Mouse (Mus musculus): ENCODE measurements around the gene Ski. TPM values are rescaled to one million over a fixed set of nuclear protein-coding genes. Genes with fewer than 3 reads are reported as not detected.
A peak's percentile ranks its signal among the peaks of the same experiment; 100 is the strongest.

The Ski gene
- polyA plus RNA-seq, 1 experiment from 2014 or later = 13.3 TPM

DNA sequence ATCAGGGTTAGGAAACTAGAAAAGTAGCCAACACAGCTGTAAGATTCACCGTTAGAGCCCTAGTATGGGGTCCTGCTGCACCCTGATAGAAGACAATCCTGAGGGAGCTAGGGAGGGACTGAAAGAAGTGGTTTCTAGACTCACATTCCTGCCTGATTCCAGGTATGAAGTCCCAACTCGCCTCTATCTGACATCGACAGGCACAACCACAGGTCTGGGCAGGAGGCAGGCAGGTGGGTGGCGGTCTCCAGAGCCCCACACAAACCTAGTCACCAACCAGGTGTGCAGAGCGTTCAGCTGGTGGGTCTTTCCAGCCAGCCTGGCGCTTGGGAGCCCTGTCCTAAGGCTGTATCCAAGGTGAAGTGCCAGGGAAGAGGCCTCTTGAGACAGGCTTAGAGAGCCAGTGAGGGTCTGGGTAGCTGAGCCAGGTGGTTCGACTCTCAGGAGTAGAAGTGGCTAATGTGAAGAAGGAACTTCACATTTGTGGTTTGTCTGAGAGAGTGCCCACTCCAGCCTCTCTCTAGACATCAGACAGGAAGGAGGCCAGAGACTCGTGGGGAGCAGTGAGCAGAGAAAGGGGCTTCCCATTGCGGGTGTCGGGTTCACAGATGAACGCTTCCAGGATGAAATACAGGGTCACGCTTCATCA is 14.5 kb upstream of the Ski start:
- no peaks in the 10 kb centered on the region for H3K36me3 ChIP-seq (ENCODE audit: control insufficient read depth, insufficient read depth)
- H3K27ac ChIP-seq (ENCODE audit: low read depth, low read length) = peak overlapping the region; percentile 96; the same call in 1 of the 2 replicates
- H3K4me2 ChIP-seq (replicated peaks; ENCODE audit: low read depth) = no peak overlapping the region
- no peak overlapping the region for H3K4me3 ChIP-seq (ENCODE audit: low read depth, low read length)
- WGBS = 85% methylated on average over 12 of the region's 12 CpGs
- no peak for TF ChIP-seq CTCF (IDR thresholded peaks at IDR 0.05; ENCODE audit: low read depth)
- no peak for ATAC-seq
- peaks cover 27% of the 10 kb centered on the region for H3K4me1 ChIP-seq (replicated peaks; ENCODE audit: control insufficient read depth, insufficient read depth, low read length)
- H3K27me3 ChIP-seq (replicated peaks; ENCODE audit: control insufficient read depth, insufficient read depth, low read length) = no peaks in the 10 kb centered on the region
- H3K9ac ChIP-seq (ENCODE audit: low read depth, low read length) = no peak overlapping the region
- no peaks in the 10 kb centered on the region for H3K9me3 ChIP-seq (ENCODE audit: control insufficient read depth)

DNA sequence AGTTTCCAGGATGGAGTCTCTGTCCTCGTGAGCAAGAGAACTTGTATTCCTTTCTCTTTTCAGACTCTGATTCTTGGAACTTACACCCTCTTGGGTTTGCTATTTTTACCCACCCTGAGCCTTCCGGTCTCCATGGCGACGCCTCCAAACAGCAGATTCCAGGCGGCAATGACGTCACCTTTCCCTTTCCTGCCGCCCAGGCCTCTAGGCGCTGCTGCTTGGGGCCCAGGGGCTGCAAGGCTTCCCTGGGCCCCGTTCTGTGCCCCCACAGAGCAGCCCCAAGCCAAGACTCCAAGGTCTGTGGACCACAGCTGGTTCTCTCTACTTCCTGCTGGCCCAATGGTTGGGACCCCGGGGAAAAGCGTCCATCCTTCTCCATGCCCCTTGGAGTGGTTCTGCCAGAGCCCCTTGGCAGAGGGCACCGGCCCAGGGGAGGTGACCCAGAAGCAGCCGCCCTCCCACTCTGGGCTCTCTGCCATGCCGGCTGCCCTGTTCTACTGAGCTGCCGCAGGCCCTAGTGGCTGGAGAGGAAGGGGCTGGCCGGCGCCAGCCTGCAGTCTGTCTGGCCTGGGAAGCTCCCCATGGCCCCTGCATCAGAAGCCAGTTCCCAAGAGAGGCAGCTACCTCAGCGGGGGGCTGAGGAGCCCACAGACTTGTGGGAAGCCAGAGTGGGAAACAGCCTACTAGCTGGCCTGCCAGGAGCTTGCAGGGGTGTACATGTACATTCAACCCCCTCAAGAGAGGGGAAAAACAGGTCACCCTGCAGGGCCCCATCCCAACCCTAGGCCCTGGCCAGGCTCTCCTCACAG is 13.1 kb upstream of the Ski start:
- 20% methylated on average over 18 of the region's 18 CpGs for WGBS
- peak; percentile 29 for TF ChIP-seq CTCF (IDR thresholded peaks at IDR 0.05; ENCODE audit: low read depth)
- ATAC-seq = peak; percentile 78
- peak overlapping the region; percentile 40 for H3K9ac ChIP-seq (ENCODE audit: low read depth, low read length)
- peak overlapping the region; percentile 52 for H3K4me2 ChIP-seq (replicated peaks; ENCODE audit: low read depth)
- H3K4me3 ChIP-seq (ENCODE audit: low read depth, low read length) = no peak overlapping the region
- H3K27ac ChIP-seq (ENCODE audit: low read depth, low read length) = peak overlapping the region; percentile 96
- H3K9me3 ChIP-seq (ENCODE audit: control insufficient read depth) = no peaks in the 10 kb centered on the region
- H3K27me3 ChIP-seq (replicated peaks; ENCODE audit: control insufficient read depth, insufficient read depth, low read length) = no peaks in the 10 kb centered on the region
- peaks cover 27% of the 10 kb centered on the region for H3K4me1 ChIP-seq (replicated peaks; ENCODE audit: control insufficient read depth, insufficient read depth, low read length)
- no peaks in the 10 kb centered on the region for H3K36me3 ChIP-seq (ENCODE audit: control insufficient read depth, insufficient read depth)

DNA sequence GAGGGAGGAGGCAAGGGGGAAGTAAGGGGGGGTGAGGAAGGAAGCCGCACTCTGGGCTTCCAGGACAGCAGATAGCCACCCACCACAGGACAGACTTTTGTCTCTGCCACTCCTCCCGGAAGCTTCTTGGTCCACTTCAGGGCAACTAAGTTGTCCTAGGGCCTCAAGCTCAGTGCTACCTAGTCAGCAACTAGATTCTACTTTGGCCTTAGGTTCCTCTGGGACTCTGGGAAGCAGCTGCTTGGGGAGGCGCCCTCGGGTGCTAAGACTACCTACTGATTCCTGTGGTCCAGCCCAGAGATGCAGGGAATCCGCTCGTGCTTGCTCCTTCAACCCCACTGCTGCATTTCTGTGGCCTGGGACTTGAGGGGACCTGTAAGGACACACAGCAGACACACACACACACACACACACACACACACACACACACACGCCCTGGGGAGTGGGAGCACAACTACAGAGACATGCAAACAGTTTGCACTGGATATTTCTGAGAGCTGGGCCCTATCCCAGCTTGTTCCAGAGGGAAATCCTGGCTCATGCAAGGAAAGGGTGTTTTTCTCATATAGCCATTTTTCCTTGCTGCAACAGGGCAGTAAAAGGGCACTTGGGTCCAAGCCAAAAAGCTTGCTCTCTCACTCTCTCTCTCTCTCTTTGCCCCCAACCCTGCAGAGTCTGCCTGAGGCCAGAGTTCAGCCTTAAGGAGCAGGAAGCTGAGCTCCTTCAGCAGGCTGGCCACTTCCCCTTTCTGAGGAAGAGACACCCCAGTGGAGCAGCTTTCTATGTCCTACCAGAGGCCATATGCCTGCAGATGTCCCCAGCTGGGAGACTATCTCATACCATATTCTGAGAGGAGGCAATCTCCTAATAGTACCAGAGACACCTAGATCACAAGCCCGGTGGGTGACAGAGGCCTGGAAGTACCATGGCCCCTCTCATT is 12.2 kb upstream of the Ski start:
- peak overlapping the region; percentile 34; the same call in 1 of the 2 replicates for H3K9ac ChIP-seq (ENCODE audit: low read depth, low read length)
- H3K9me3 ChIP-seq (ENCODE audit: control insufficient read depth) = no peaks in the 10 kb centered on the region
- TF ChIP-seq CTCF (IDR thresholded peaks at IDR 0.05; ENCODE audit: low read depth) = no peak
- 30% methylated on average over 8 of the region's 8 CpGs for WGBS
- no peaks in the 10 kb centered on the region for H3K27me3 ChIP-seq (replicated peaks; ENCODE audit: control insufficient read depth, insufficient read depth, low read length)
- ATAC-seq = peak; percentile 62
- H3K4me2 ChIP-seq (replicated peaks; ENCODE audit: low read depth) = peak overlapping the region; percentile 52
- no peaks in the 10 kb centered on the region for H3K36me3 ChIP-seq (ENCODE audit: control insufficient read depth, insufficient read depth)
- peak overlapping the region; percentile 96 for H3K27ac ChIP-seq (ENCODE audit: low read depth, low read length)
- H3K4me3 ChIP-seq (ENCODE audit: low read depth, low read length) = no peak overlapping the region
- H3K4me1 ChIP-seq (replicated peaks; ENCODE audit: control insufficient read depth, insufficient read depth, low read length) = peaks cover 27% of the 10 kb centered on the region

DNA sequence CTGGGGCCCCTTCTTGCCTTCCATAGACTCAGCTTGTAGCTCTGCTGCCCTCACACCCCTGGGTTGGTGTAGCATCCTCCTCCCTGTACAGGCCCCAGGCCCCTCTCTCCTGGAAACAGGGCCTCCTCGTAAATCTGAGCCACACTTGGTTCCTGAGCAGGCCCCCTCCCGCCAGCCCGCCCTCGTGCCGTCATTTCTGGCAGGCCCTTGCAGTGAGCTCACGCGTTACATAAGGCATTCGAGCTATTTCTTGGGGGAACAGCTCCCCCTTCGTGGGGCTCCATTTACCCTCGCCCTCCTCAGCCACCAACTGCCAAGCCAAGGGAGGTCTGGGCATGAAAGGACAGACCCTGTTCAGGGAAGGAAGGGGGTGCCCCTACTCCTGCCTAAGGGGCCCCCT is 11.5 kb upstream of the Ski start:
- Histone ChIP-seq H3K4me1 (replicated peaks; ENCODE audit: control insufficient read depth, insufficient read depth, low read length) (peaks cover 27% of the 10 kb centered on the region), H3K9ac (ENCODE audit: low read depth, low read length) (peak overlapping the region; percentile 34; the same call in 1 of the 2 replicates), H3K36me3 (ENCODE audit: control insufficient read depth, insufficient read depth) (no peaks in the 10 kb centered on the region), H3K4me2 (replicated peaks; ENCODE audit: low read depth) (no peak overlapping the region; the same call in 1 of the 2 replicates), H3K27me3 (replicated peaks; ENCODE audit: control insufficient read depth, insufficient read depth, low read length) (no peaks in the 10 kb centered on the region), H3K4me3 (ENCODE audit: low read depth, low read length) (no peak overlapping the region), H3K27ac (ENCODE audit: low read depth, low read length) (peak overlapping the region; percentile 96), H3K9me3 (ENCODE audit: control insufficient read depth) (no peaks in the 10 kb centered on the region)
- 0 out of 2 replicates have a peak, but pooled peaks have one; percentile 11 for ATAC-seq
- WGBS = 31% methylated on average over 10 of the region's 10 CpGs
- 0 out of 2 replicates have a peak, but pooled peaks have one; percentile 12 for TF ChIP-seq CTCF (IDR thresholded peaks at IDR 0.05; ENCODE audit: low read depth)

DNA sequence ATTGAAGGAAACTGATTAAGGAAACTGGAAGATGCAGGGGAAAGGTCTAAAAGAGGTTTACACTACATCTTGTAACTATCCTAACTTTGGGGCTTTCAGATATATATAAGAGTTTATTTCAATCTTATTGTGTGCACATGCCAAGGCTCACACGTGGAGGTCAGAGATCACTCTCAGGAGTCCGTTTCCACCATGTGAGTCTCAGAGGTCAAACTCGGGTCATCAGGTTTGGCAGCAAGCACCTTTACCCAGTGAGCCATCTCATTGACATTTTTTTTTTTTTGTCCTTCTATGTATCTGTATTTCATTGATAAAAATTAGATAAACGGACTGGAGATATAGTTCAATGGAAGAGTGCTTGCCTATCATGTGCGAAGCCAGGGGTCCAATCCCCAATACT is 6.1 kb upstream of the Ski start:
- no peak overlapping the region for H3K4me3 ChIP-seq (ENCODE audit: low read depth, low read length)
- peaks cover 10% of the 10 kb centered on the region; the same call in 1 of the 2 replicates for H3K4me1 ChIP-seq (replicated peaks; ENCODE audit: control insufficient read depth, insufficient read depth, low read length)
- H3K9me3 ChIP-seq (ENCODE audit: control insufficient read depth) = no peaks in the 10 kb centered on the region
- no peak overlapping the region for H3K4me2 ChIP-seq (replicated peaks; ENCODE audit: low read depth)
- no peak for ATAC-seq
- no peak for TF ChIP-seq CTCF (IDR thresholded peaks at IDR 0.05; ENCODE audit: low read depth)
- no peaks in the 10 kb centered on the region for H3K36me3 ChIP-seq (ENCODE audit: control insufficient read depth, insufficient read depth)
- no peaks in the 10 kb centered on the region for H3K27me3 ChIP-seq (replicated peaks; ENCODE audit: control insufficient read depth, insufficient read depth, low read length)
- no peak overlapping the region for H3K27ac ChIP-seq (ENCODE audit: low read depth, low read length)
- no peak overlapping the region for H3K9ac ChIP-seq (ENCODE audit: low read depth, low read length)
- 56% methylated on average over 5 of the region's 5 CpGs for WGBS

Measured in intestine, postnatal 0 days (tissue).